Comparison of ENCODE assay signal across 17 mouse cellular contexts in the genomic region with DNA sequence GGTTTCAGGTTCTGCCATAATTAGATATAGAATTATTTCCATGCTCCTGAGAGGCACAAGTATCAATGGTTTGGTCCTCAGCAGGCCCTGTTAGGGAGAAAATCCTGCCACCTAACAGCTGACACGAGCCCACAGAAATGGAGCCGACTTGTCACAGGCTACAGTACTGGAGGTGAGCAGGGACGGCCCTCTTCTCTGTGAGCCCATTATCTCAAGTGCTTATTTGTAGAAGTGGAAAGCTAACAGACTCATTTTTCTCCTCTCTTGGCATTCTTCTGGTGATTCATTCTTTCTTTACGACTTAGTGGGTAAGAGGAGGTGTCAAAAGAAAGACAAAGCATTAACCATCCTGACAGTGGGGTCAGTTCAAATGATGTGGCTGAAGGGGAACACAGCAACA. TPM values are rescaled to one million over a fixed set of nuclear protein-coding genes. Genes with fewer than 3 reads are reported as not detected.
DNase-seq lines count a peak whose midpoint lies in the region; ATAC-seq and TF ChIP-seq lines count a peak whose summit lies in the region.
"Had no signal": no experiment of that assay in that cellular context is flagged by ENCODE, and none has a peak within 500 bp of the region (broad histone marks: within the 10 kb centered on the region; RNA-seq: fewer than 3 reads in every experiment).

No protein-coding gene starts in this region.

- H3K4me1 ChIP-seq in heart, embryonic 15.5 days (replicated peaks): peaks cover 28% of the 10 kb centered on the region
- H3K4me1 ChIP-seq in lung, adult 2 months (ENCODE audit: control insufficient read depth, insufficient read depth, low read length): peaks cover 4% of the 10 kb centered on the region; the same call in 1 of the 2 replicates
- H3K4me1 ChIP-seq: forebrain, embryonic 13.5 days; forebrain, embryonic 15.5 days had no signal

- H3K4me3 ChIP-seq in heart, embryonic 15.5 days: no peak overlapping the region
- no peak overlapping the region for H3K4me3 ChIP-seq in lung, adult 2 months (replicated peaks; ENCODE audit: extremely low read depth, low read depth, low read length)
- H3K4me3 ChIP-seq in myocyte: no peak overlapping the region
- H3K4me3 ChIP-seq: embryonic facial prominence, embryonic 10.5 days; embryonic facial prominence, embryonic 12.5 days; forebrain, embryonic 13.5 days; forebrain, embryonic 15.5 days had no signal

- no peak for ATAC-seq in heart, embryonic 15.5 days (replicated peaks; ENCODE audit: insufficient number of reproducible peaks, insufficient read depth, low FRiP score, low read depth)
- ATAC-seq: forebrain, embryonic 13.5 days; forebrain, embryonic 15.5 days had no signal

- H3ac ChIP-seq in myocyte (ENCODE audit: control insufficient read depth, insufficient read length): no peak overlapping the region

- no peaks in the 10 kb centered on the region for H3K27me3 ChIP-seq in heart, embryonic 15.5 days
- H3K27me3 ChIP-seq in myocyte (ENCODE audit: control insufficient read depth, insufficient read depth, insufficient read length): no peaks in the 10 kb centered on the region
- H3K27me3 ChIP-seq: embryonic facial prominence, embryonic 12.5 days; forebrain, embryonic 13.5 days; forebrain, embryonic 15.5 days had no signal

- TF ChIP-seq POLR2A in lung, adult 2 months (IDR thresholded peaks at IDR 0.05; ENCODE audit: borderline replicate concordance, extremely low read depth, low read depth, low read length): no peak
- no peak for TF ChIP-seq POLR2A in myocyte (IDR thresholded peaks at IDR 0.05; ENCODE audit: insufficient read length, low read depth)

- H3K9me3 ChIP-seq in heart, embryonic 15.5 days (replicated peaks): no peaks in the 10 kb centered on the region
- H3K9me3 ChIP-seq: embryonic facial prominence, embryonic 10.5 days; embryonic facial prominence, embryonic 12.5 days; forebrain, embryonic 13.5 days; forebrain, embryonic 15.5 days had no signal

- H3K36me3 ChIP-seq in heart, embryonic 15.5 days: peaks cover 48% of the 10 kb centered on the region
- H3K36me3 ChIP-seq in myocyte (ENCODE audit: control insufficient read depth, insufficient read depth): peaks cover 7% of the 10 kb centered on the region

- H3K27ac ChIP-seq in heart, embryonic 15.5 days: 0 out of 2 replicates have a peak overlapping the region, but pooled peaks have one; percentile 20
- H3K27ac ChIP-seq: embryonic facial prominence, embryonic 10.5 days; embryonic facial prominence, embryonic 12.5 days; forebrain, embryonic 13.5 days; forebrain, embryonic 15.5 days had no signal

- no peak for DNase-seq in heart, adult 18-20 months
- peak; percentile 47 for DNase-seq in lung, postnatal 25 days (ENCODE audit: low spot score)
- no peak for DNase-seq in lung, adult 2 months
- no peak for DNase-seq in cerebellum, postnatal 10 days
- DNase-seq: adrenal gland, postnatal 10 days; adrenal gland, postnatal 25 days; cerebellum, adult 11 months; cerebellum, adult 18-20 months; cerebellum, adult 8-10 months; cerebellum, adult 9-11 months; cerebellum, postnatal 25 days had no signal

- no peak overlapping the region for H3K9ac ChIP-seq in heart, embryonic 15.5 days
- H3K9ac ChIP-seq: embryonic facial prominence, embryonic 12.5 days; forebrain, embryonic 13.5 days; forebrain, embryonic 15.5 days had no signal

- no peak overlapping the region for H3K4me2 ChIP-seq in heart, embryonic 15.5 days
- peak overlapping the region; percentile 8 for H3K4me2 ChIP-seq in myocyte (ENCODE audit: low read depth)
- H3K4me2 ChIP-seq: embryonic facial prominence, embryonic 12.5 days; forebrain, embryonic 13.5 days; forebrain, embryonic 15.5 days had no signal

- WGBS in heart, embryonic 15.5 days: 41% methylated on average over 4 of the region's 4 CpGs
- 39% methylated on average over 4 of the region's 4 CpGs for WGBS in lung, adult 2 months

- no peaks in the 10 kb centered on the region for H3K79me2 ChIP-seq in myocyte (ENCODE audit: control insufficient read depth, insufficient read depth)

- no peak for TF ChIP-seq CTCF in lung, adult 2 months (IDR thresholded peaks at IDR 0.05; ENCODE audit: insufficient read depth, low read length)

TF ChIP-seq in myocyte, 11 proteins besides CTCF, POLR2A, EP300 and RAD21:
- TF ChIP-seq MAX (IDR thresholded peaks at IDR 0.05; ENCODE audit: low read depth) (no peak), REST (IDR thresholded peaks at IDR 0.05; ENCODE audit: insufficient read depth, insufficient read length) (no peak), TCF3 (IDR thresholded peaks at IDR 0.05; ENCODE audit: insufficient read length, low read depth) (no peak), CEBPB (IDR thresholded peaks at IDR 0.05; ENCODE audit: insufficient read depth, poor library complexity, severe bottlenecking) (no peak), USF1 (IDR thresholded peaks at IDR 0.05; ENCODE audit: low read depth) (no peak), POLR2AphosphoS2 (IDR thresholded peaks at IDR 0.05; ENCODE audit: insufficient read length, low read depth) (no peak), MYOD1 (IDR thresholded peaks at IDR 0.05; ENCODE audit: control insufficient read depth in 1 of 3, insufficient read length in 2 of 3, low read depth in 2 of 3) (no peak), TCF12 (IDR thresholded peaks at IDR 0.05; ENCODE audit: insufficient read depth, poor library complexity, severe bottlenecking) (no peak), E2F4 (IDR thresholded peaks at IDR 0.05; ENCODE audit: insufficient read depth) (no peak), MYOG (IDR thresholded peaks at IDR 0.05; ENCODE audit: control insufficient read depth in 1 of 3, insufficient read depth in 1 of 3, insufficient read length in 2 of 3, low read depth in 2 of 3) (no peak), SRF (IDR thresholded peaks at IDR 0.05; ENCODE audit: control insufficient read depth, insufficient read length, low read depth) (no peak)

RNA-seq across cellular contexts. Expression of a gene that starts 26.1 kb away (rescaled TPM):
- 29.2 and 37.4 TPM in 2 replicates for polyA plus RNA-seq in heart, embryonic 15.5 days (2015; fragmentation: Nextera tagmentation; extraction: Ambion mirVana)
- 10 to 100 TPM; 11.5 to 12.1 TPM for total RNA-seq in heart, adult 18-20 months (2021)
- 19.2 and 26.0 TPM in 2 replicates for polyA plus RNA-seq in lung, adult 2 months (2012; rRNA removed)
- 12.6 TPM for polyA plus RNA-seq in myocyte (2012; fragmentation: generic; extraction: Trizol)

RNA-seq across cellular contexts. Expression of a gene that starts 34.5 kb away (rescaled TPM):
- polyA plus RNA-seq in heart, embryonic 15.5 days (2015; fragmentation: Nextera tagmentation; extraction: Ambion mirVana): 4.4 and 4.7 TPM in 2 replicates
- total RNA-seq in heart, adult 18-20 months (2021): under 1 TPM; 0.77 to 0.87 TPM
- polyA plus RNA-seq in lung, adult 2 months (2012; rRNA removed): 0.25 and 0.44 TPM in 2 replicates
- 0.58 TPM for polyA plus RNA-seq in myocyte (2012; fragmentation: generic; extraction: Trizol)
